Mouse (Mus musculus) hindbrain, embryonic 12.5 days (tissue): ENCODE data around the gene Ikzf1. TPM values are rescaled to one million over a fixed set of nuclear protein-coding genes. Genes with fewer than 3 reads are reported as not detected.

Experiments
- ATAC-seq: fragments of 200-750 bp; cut with Nextera tagmentation; 2 replicates; pipeline ENCODE4 v1.8.0; 2017; ENCODE audit warnings: moderate TSS enrichment; ENCODE audit not compliant: low FRiP score
- H3K27ac ChIP-seq: fragments of 300-500 bp; sonication (generic); 2 replicates; pipeline ENCODE4 v1.5.1; 2016; ENCODE audit warnings: mild to moderate bottlenecking
- H3K27me3 ChIP-seq: fragments of 300-500 bp; sonication (generic); 2 replicates; pipeline ENCODE4 v1.6.1; 2016; ENCODE audit warnings: mild to moderate bottlenecking
- H3K36me3 ChIP-seq: fragments of 300-500 bp; sonication (generic); 2 replicates; pipeline ENCODE4 v1.6.1; 2016; ENCODE audit warnings: mild to moderate bottlenecking
- H3K4me1 ChIP-seq: fragments of 300-500 bp; sonication (generic); 2 replicates; pipeline ENCODE4 v1.6.1; 2016
- H3K4me2 ChIP-seq: fragments of 300-500 bp; sonication (generic); replicated peaks from 2 replicates; pipeline ENCODE4 v1.6.1; 2016; ENCODE audit warnings: mild to moderate bottlenecking
- H3K4me3 ChIP-seq: fragments of 300-500 bp; sonication (generic); 2 replicates; pipeline ENCODE4 v1.5.1; 2016; ENCODE audit warnings: mild to moderate bottlenecking
- H3K9ac ChIP-seq: fragments of 300-500 bp; sonication (generic); 2 replicates; pipeline ENCODE4 v1.6.1; 2016; ENCODE audit warnings: mild to moderate bottlenecking, moderate library complexity
- H3K9me3 ChIP-seq: fragments of 300-500 bp; sonication (generic); replicated peaks from 2 replicates; pipeline ENCODE4 v1.6.1; 2016; ENCODE audit warnings: mild to moderate bottlenecking
- WGBS: fragments of 180-500 bp; shearing (Covaris S2); methylation state at CpG from one replicate; pipeline ENCODE4 v1.1.7; 2016; 5-methylcytosine and 5-hydroxymethylcytosine counted together
- polyA plus RNA-seq: library from polyadenylated mRNA; unstranded; fragments of >200 nt; fragmentation: Nextera tagmentation; extraction: Ambion mirVana; gene quantifications from 2 replicates; pipeline ENCODE4 v1.2.1, GENCODE M21; 2016

The Ikzf1 gene
- polyA plus RNA-seq, 1 experiment from 2014 or later, result 0.94 TPM

- no peak overlapping the region for H3K27ac ChIP-seq
- ATAC-seq, result no peak
- WGBS, result 82% methylated on average over 2 of the region's 2 CpGs
- H3K4me1 ChIP-seq, result no peaks in the 10 kb centered on the region
- H3K36me3 ChIP-seq, result no peaks in the 10 kb centered on the region
- H3K9me3 ChIP-seq, result no peaks in the 10 kb centered on the region
- no peak overlapping the region for H3K4me3 ChIP-seq
- H3K4me2 ChIP-seq, result no peak overlapping the region
- no peak overlapping the region for H3K9ac ChIP-seq
- H3K27me3 ChIP-seq, result no peaks in the 10 kb centered on the region
Observed at GRCm38 (mm10) chr11:11714676-11715075, 29.9 kb downstream of the Ikzf1 start.

- no peaks in the 10 kb centered on the region for H3K9me3 ChIP-seq
- H3K4me2 ChIP-seq, result no peak overlapping the region
- H3K27ac ChIP-seq, result no peak overlapping the region
- no peak overlapping the region for H3K9ac ChIP-seq
- no peak for ATAC-seq
- no peaks in the 10 kb centered on the region for H3K4me1 ChIP-seq
- H3K27me3 ChIP-seq, result no peaks in the 10 kb centered on the region
- 93% methylated on average over 7 of the region's 7 CpGs for WGBS
- H3K4me3 ChIP-seq, result no peak overlapping the region
- H3K36me3 ChIP-seq, result no peaks in the 10 kb centered on the region
Observed at GRCm38 (mm10) chr11:11715963-11716691, 31.3 kb downstream of the Ikzf1 start.

- Histone ChIP-seq H3K4me2 (no peak overlapping the region), H3K27ac (no peak overlapping the region), H3K36me3 (no peaks in the 10 kb centered on the region), H3K4me1 (no peaks in the 10 kb centered on the region), H3K9ac (no peak overlapping the region), H3K4me3 (no peak overlapping the region), H3K9me3 (no peaks in the 10 kb centered on the region), H3K27me3 (no peaks in the 10 kb centered on the region)
- ATAC-seq, result no peak
- WGBS, result 85% methylated on average over 2 of the region's 2 CpGs
Observed at GRCm38 (mm10) chr11:11716692-11717037, 31.9 kb downstream of the Ikzf1 start.

GRCm38 (mm10) chr11:11717606-11718167 is 32.9 kb downstream of the Ikzf1 start:
- Histone ChIP-seq H3K4me3 (no peak overlapping the region), H3K9ac (no peak overlapping the region), H3K4me2 (no peak overlapping the region), H3K27ac (no peak overlapping the region), H3K9me3 (no peaks in the 10 kb centered on the region), H3K27me3 (no peaks in the 10 kb centered on the region), H3K36me3 (no peaks in the 10 kb centered on the region), H3K4me1 (no peaks in the 10 kb centered on the region)
- 88% methylated on average over 4 of the region's 4 CpGs for WGBS
- no peak for ATAC-seq

GRCm38 (mm10) chr11:11719748-11720147 is 34.9 kb downstream of the Ikzf1 start:
- Histone ChIP-seq H3K27ac (no peak overlapping the region), H3K27me3 (no peaks in the 10 kb centered on the region), H3K4me3 (no peak overlapping the region), H3K9me3 (no peaks in the 10 kb centered on the region), H3K36me3 (no peaks in the 10 kb centered on the region), H3K4me1 (no peaks in the 10 kb centered on the region), H3K4me2 (no peak overlapping the region), H3K9ac (no peak overlapping the region)
- ATAC-seq, result no peak
- 82% methylated on average over 5 of the region's 5 CpGs for WGBS

GRCm38 (mm10) chr11:11725252-11725875 is 40.6 kb downstream of the Ikzf1 start:
- Histone ChIP-seq H3K36me3 (no peaks in the 10 kb centered on the region), H3K4me2 (no peak overlapping the region), H3K27me3 (no peaks in the 10 kb centered on the region; the same call in 1 of the 2 replicates), H3K9ac (no peak overlapping the region), H3K27ac (no peak overlapping the region), H3K4me3 (no peak overlapping the region), H3K9me3 (no peaks in the 10 kb centered on the region), H3K4me1 (no peaks in the 10 kb centered on the region)
- WGBS, result 88% methylated on average over 11 of the region's 11 CpGs
- ATAC-seq, result no peak

GRCm38 (mm10) chr11:11725876-11726525 is 41.2 kb downstream of the Ikzf1 start:
- H3K9ac ChIP-seq, result no peak overlapping the region
- no peak overlapping the region for H3K4me3 ChIP-seq
- H3K9me3 ChIP-seq, result no peaks in the 10 kb centered on the region
- WGBS, result 88% methylated on average over 5 of the region's 5 CpGs
- no peak for ATAC-seq
- H3K36me3 ChIP-seq, result no peaks in the 10 kb centered on the region
- H3K27me3 ChIP-seq, result no peaks in the 10 kb centered on the region; the same call in 1 of the 2 replicates
- H3K4me2 ChIP-seq, result no peak overlapping the region
- no peaks in the 10 kb centered on the region for H3K4me1 ChIP-seq
- H3K27ac ChIP-seq, result no peak overlapping the region

- H3K4me1 ChIP-seq, result no peaks in the 10 kb centered on the region
- no peaks in the 10 kb centered on the region for H3K36me3 ChIP-seq
- H3K4me3 ChIP-seq, result no peak overlapping the region
- 75% methylated on average over 4 of the region's 4 CpGs for WGBS
- H3K27me3 ChIP-seq, result no peaks in the 10 kb centered on the region; the same call in 1 of the 2 replicates
- H3K9ac ChIP-seq, result no peak overlapping the region
- ATAC-seq, result no peak
- no peaks in the 10 kb centered on the region for H3K9me3 ChIP-seq
- no peak overlapping the region for H3K27ac ChIP-seq
- H3K4me2 ChIP-seq, result no peak overlapping the region
Observed at GRCm38 (mm10) chr11:11726807-11727276, 42.0 kb downstream of the Ikzf1 start.

GRCm38 (mm10) chr11:11727936-11728556 is 43.2 kb downstream of the Ikzf1 start:
- Histone ChIP-seq H3K9me3 (no peaks in the 10 kb centered on the region), H3K27me3 (no peaks in the 10 kb centered on the region; the same call in 1 of the 2 replicates), H3K9ac (no peak overlapping the region), H3K4me3 (no peak overlapping the region), H3K4me1 (no peaks in the 10 kb centered on the region), H3K36me3 (no peaks in the 10 kb centered on the region), H3K27ac (no peak overlapping the region), H3K4me2 (no peak overlapping the region)
- WGBS, result 86% methylated on average over 10 of the region's 10 CpGs
- ATAC-seq, result no peak

GRCm38 (mm10) chr11:11729216-11729615 is 44.4 kb downstream of the Ikzf1 start:
- ATAC-seq, result no peak
- Histone ChIP-seq H3K36me3 (no peaks in the 10 kb centered on the region), H3K4me2 (no peak overlapping the region), H3K4me3 (no peak overlapping the region), H3K27ac (no peak overlapping the region), H3K27me3 (no peaks in the 10 kb centered on the region; the same call in 1 of the 2 replicates), H3K4me1 (no peaks in the 10 kb centered on the region), H3K9me3 (no peaks in the 10 kb centered on the region), H3K9ac (no peak overlapping the region)
- 86% methylated on average over 6 of the region's 6 CpGs for WGBS

- 91% methylated on average over 1 of the region's 1 CpGs for WGBS
- Histone ChIP-seq H3K9ac (no peak overlapping the region), H3K4me1 (no peaks in the 10 kb centered on the region), H3K27me3 (no peaks in the 10 kb centered on the region; the same call in 1 of the 2 replicates), H3K9me3 (no peaks in the 10 kb centered on the region), H3K27ac (no peak overlapping the region), H3K4me3 (no peak overlapping the region), H3K4me2 (no peak overlapping the region), H3K36me3 (no peaks in the 10 kb centered on the region)
- ATAC-seq, result no peak
Observed at GRCm38 (mm10) chr11:11730062-11730461, 45.3 kb downstream of the Ikzf1 start.

GRCm38 (mm10) chr11:11731727-11732126 is 46.9 kb downstream of the Ikzf1 start:
- H3K4me3 ChIP-seq, result no peak overlapping the region
- 94% methylated on average over 1 of the region's 1 CpGs for WGBS
- no peaks in the 10 kb centered on the region for H3K36me3 ChIP-seq

More at GRCm38 (mm10) chr11:11731727-11732126, 46.9 kb downstream of the Ikzf1 start:
- Histone ChIP-seq H3K27ac (no peak overlapping the region), H3K4me1 (no peaks in the 10 kb centered on the region), H3K4me2 (no peak overlapping the region), H3K27me3 (no peaks in the 10 kb centered on the region), H3K9ac (no peak overlapping the region), H3K9me3 (no peaks in the 10 kb centered on the region)
- no peak for ATAC-seq
